Comparison of ENCODE assay signal across 10 mouse cellular contexts in the genomic region with DNA sequence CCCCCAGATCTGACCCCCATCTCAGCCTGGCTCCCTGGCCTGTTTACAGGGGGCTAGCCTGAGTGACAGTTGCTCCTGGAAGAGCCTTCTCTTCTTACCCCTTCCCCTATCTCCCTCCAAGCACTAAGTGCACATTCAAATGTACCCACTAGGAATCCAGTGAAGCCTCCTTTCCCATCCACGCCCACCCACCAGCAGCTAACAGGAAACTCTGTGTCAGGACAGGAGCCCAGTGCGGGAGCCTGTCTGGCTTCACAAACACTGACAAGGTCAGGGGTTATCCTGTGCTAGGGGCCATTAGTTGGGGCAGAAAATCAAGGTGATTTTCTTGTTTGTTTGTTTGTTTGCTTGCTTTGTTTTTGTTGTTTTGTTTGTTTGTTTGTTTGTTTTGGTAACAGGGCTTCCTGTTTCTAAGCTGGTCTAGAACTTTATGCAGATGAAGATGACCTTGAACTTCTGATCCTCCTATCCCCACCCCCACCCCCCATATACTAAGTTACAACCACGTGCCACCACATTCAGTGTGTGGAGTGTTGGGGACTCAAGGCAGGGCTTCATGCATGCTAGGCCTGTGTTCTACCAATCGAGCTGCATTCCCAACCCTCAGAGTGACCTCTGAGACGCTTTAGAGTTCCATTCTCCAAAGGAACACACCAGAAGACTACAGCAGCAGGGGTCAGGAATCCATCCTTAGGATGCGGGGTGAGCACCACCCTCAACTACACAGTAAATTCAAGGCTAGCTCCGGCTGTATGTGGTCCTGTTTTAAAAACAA. TPM values are rescaled to one million over a fixed set of nuclear protein-coding genes. Genes with fewer than 3 reads are reported as not detected.
DNase-seq lines count a peak whose midpoint lies in the region; ATAC-seq and TF ChIP-seq lines count a peak whose summit lies in the region.
"Had no signal": no experiment of that assay in that cellular context is flagged by ENCODE, and none has a peak within 500 bp of the region (broad histone marks: within the 10 kb centered on the region; RNA-seq: fewer than 3 reads in every experiment).

No protein-coding gene starts in this region.

- 0 out of 2 replicates have a peak, but pooled peaks cover 8% of the 10 kb centered on the region for H3K4me1 ChIP-seq in hindbrain, embryonic 11.5 days (replicated peaks; ENCODE audit: control insufficient read depth, insufficient read depth, low read length)
- H3K4me1 ChIP-seq in hindbrain, postnatal 0 days (ENCODE audit: insufficient read depth, low read length), result peaks cover 8% of the 10 kb centered on the region; the same call in 1 of the 2 replicates
- H3K4me1 ChIP-seq in forebrain, embryonic 14.5 days (ENCODE audit: control insufficient read depth, insufficient read depth, low read length), result 0 out of 2 replicates have a peak, but pooled peaks cover 5% of the 10 kb centered on the region
- H3K4me1 ChIP-seq in midbrain, embryonic 14.5 days (ENCODE audit: control insufficient read depth, insufficient read depth, low read length), result peaks cover 15% of the 10 kb centered on the region

- no peaks in the 10 kb centered on the region; the same call in 1 of the 2 replicates for H3K27me3 ChIP-seq in hindbrain, embryonic 11.5 days (ENCODE audit: control insufficient read depth, insufficient read depth, low read length)
- H3K27me3 ChIP-seq in hindbrain, postnatal 0 days (ENCODE audit: insufficient read depth, low read length), result no peaks in the 10 kb centered on the region
- 0 out of 2 replicates have a peak, but pooled peaks cover 2% of the 10 kb centered on the region for H3K27me3 ChIP-seq in forebrain, embryonic 14.5 days (replicated peaks; ENCODE audit: control insufficient read depth, insufficient read depth, low read length)
- no peaks in the 10 kb centered on the region for H3K27me3 ChIP-seq in midbrain, embryonic 14.5 days (ENCODE audit: control insufficient read depth, insufficient read depth, low read length)

- peak overlapping the region; percentile 27; the same call in 1 of the 2 replicates for H3K9ac ChIP-seq in hindbrain, embryonic 11.5 days (ENCODE audit: low read depth, low read length)
- H3K9ac ChIP-seq in hindbrain, postnatal 0 days (replicated peaks; ENCODE audit: low read length), result no peak overlapping the region
- H3K9ac ChIP-seq in forebrain, embryonic 14.5 days (ENCODE audit: low read length), result no peak overlapping the region
- H3K9ac ChIP-seq in midbrain, embryonic 14.5 days (replicated peaks; ENCODE audit: low read length), result no peak overlapping the region

- no peaks in the 10 kb centered on the region for H3K36me3 ChIP-seq in hindbrain, embryonic 11.5 days (ENCODE audit: control insufficient read depth, insufficient read depth, low read length)
- peaks cover 6% of the 10 kb centered on the region; the same call in 1 of the 2 replicates for H3K36me3 ChIP-seq in hindbrain, postnatal 0 days (ENCODE audit: insufficient read depth, low read length)
- no peaks in the 10 kb centered on the region for H3K36me3 ChIP-seq in forebrain, embryonic 14.5 days (ENCODE audit: control insufficient read depth, insufficient read depth, low read length)
- no peaks in the 10 kb centered on the region for H3K36me3 ChIP-seq in midbrain, embryonic 14.5 days (ENCODE audit: control insufficient read depth, insufficient read depth, low read length)

- H3K27ac ChIP-seq in hindbrain, embryonic 11.5 days (ENCODE audit: low read depth, low read length), result peak overlapping the region; percentile 79
- no peak overlapping the region; the same call in 1 of the 2 replicates for H3K27ac ChIP-seq in hindbrain, postnatal 0 days
- 0 out of 2 replicates have a peak overlapping the region, but pooled peaks have one; percentile 46 for H3K27ac ChIP-seq in forebrain, embryonic 14.5 days (ENCODE audit: low read depth, low read length)
- peak overlapping the region; percentile 79 for H3K27ac ChIP-seq in midbrain, embryonic 14.5 days (replicated peaks; ENCODE audit: low read depth, low read length)
- H3K27ac ChIP-seq: kidney, postnatal 0 days had no signal

- no peak overlapping the region for H3K4me2 ChIP-seq in hindbrain, embryonic 11.5 days (replicated peaks; ENCODE audit: low read depth, low read length)
- H3K4me2 ChIP-seq in hindbrain, postnatal 0 days (ENCODE audit: low read depth, low read length), result no peak overlapping the region
- no peak overlapping the region for H3K4me2 ChIP-seq in forebrain, embryonic 14.5 days (ENCODE audit: low read length)
- H3K4me2 ChIP-seq in midbrain, embryonic 14.5 days (ENCODE audit: low read length), result no peak overlapping the region

- DNase-seq in hindbrain, embryonic 11.5 days (ENCODE audit: low spot score), result no peak
- no peak for DNase-seq in hindbrain, postnatal 0 days (ENCODE audit: low spot score)
- peak; percentile 79 for DNase-seq in ZHBTc4 (ENCODE audit: low read depth, low spot score)
- no peak for DNase-seq in forebrain, embryonic 14.5 days (ENCODE audit: low spot score)
- DNase-seq in midbrain, embryonic 14.5 days, result no peak
- DNase-seq in cerebellum, adult 9-11 months, result no peak
- DNase-seq in ovary, postnatal 10 days (ENCODE audit: low spot score), result no peak
- DNase-seq: gastrocnemius, postnatal 25 days; right cerebral cortex, postnatal 4 days had no signal

- 59% methylated on average over 7 of the region's 7 CpGs for WGBS in hindbrain, embryonic 11.5 days
- WGBS in hindbrain, postnatal 0 days, result 76% methylated on average over 7 of the region's 7 CpGs
- 71% methylated on average over 7 of the region's 7 CpGs for WGBS in forebrain, embryonic 14.5 days
- 71% methylated on average over 7 of the region's 7 CpGs for WGBS in midbrain, embryonic 14.5 days

- TF ChIP-seq CTCF in hindbrain, postnatal 0 days (IDR thresholded peaks at IDR 0.05; ENCODE audit: low read depth), result no peak

- ATAC-seq in hindbrain, embryonic 11.5 days (ENCODE audit: low FRiP score), result peak; percentile 12; the same call in 1 of the 2 replicates
- no peak for ATAC-seq in hindbrain, postnatal 0 days
- ATAC-seq in forebrain, embryonic 14.5 days, result 0 out of 2 replicates have a peak, but pooled peaks have one; percentile 17
- peak; percentile 18; the same call in 1 of the 2 replicates for ATAC-seq in midbrain, embryonic 14.5 days (ENCODE audit: low FRiP score, low TSS enrichment)

- no peak overlapping the region for H3K4me3 ChIP-seq in hindbrain, embryonic 11.5 days (ENCODE audit: low read depth, low read length)
- no peak overlapping the region for H3K4me3 ChIP-seq in hindbrain, postnatal 0 days (ENCODE audit: low read length)
- no peak overlapping the region for H3K4me3 ChIP-seq in forebrain, embryonic 14.5 days (ENCODE audit: low read depth, low read length)
- H3K4me3 ChIP-seq in midbrain, embryonic 14.5 days (replicated peaks; ENCODE audit: low read depth, low read length), result no peak overlapping the region

- H3K9me3 ChIP-seq in hindbrain, embryonic 11.5 days (ENCODE audit: control insufficient read depth, low read length), result no peaks in the 10 kb centered on the region
- H3K9me3 ChIP-seq in hindbrain, postnatal 0 days (ENCODE audit: low read length), result no peaks in the 10 kb centered on the region
- H3K9me3 ChIP-seq in forebrain, embryonic 14.5 days (replicated peaks; ENCODE audit: control insufficient read depth, low read length), result no peaks in the 10 kb centered on the region
- no peaks in the 10 kb centered on the region for H3K9me3 ChIP-seq in midbrain, embryonic 14.5 days (ENCODE audit: control insufficient read depth, low read length)

RNA-seq across cellular contexts. Expression of gene Plcd1, which starts 10.5 kb away (rescaled TPM):
- 27.7 and 28.8 TPM in 2 replicates for polyA plus RNA-seq in hindbrain, embryonic 11.5 days (2014; fragmentation: Nextera tagmentation; extraction: Ambion mirVana)
- total RNA-seq in hindbrain, postnatal 0 days (2014; rRNA removed), result 15.1 and 17.0 TPM in 2 replicates
- polyA plus RNA-seq in hindbrain, postnatal 0 days (2015; fragmentation: Nextera tagmentation; extraction: Ambion mirVana), result 14.2 and 18.1 TPM in 2 replicates
- 10.5 and 12.1 TPM in 2 replicates for polyA plus RNA-seq in forebrain, embryonic 14.5 days (2014; fragmentation: Nextera tagmentation; extraction: Ambion mirVana)
- polyA plus RNA-seq in midbrain, embryonic 14.5 days (2014; fragmentation: Nextera tagmentation; extraction: Ambion mirVana), result 13.6 and 17.0 TPM in 2 replicates

RNA-seq across cellular contexts. Expression of gene Dlec1, which starts 19.4 kb away (rescaled TPM):
- 1.4 and 2.1 TPM in 2 replicates for polyA plus RNA-seq in hindbrain, embryonic 11.5 days (2014; fragmentation: Nextera tagmentation; extraction: Ambion mirVana)
- total RNA-seq in hindbrain, postnatal 0 days (2014; rRNA removed), result 0.93 and 1.1 TPM in 2 replicates
- polyA plus RNA-seq in hindbrain, postnatal 0 days (2015; fragmentation: Nextera tagmentation; extraction: Ambion mirVana), result 0.95 and 1.4 TPM in 2 replicates
- 0.33 and 0.70 TPM in 2 replicates for polyA plus RNA-seq in forebrain, embryonic 14.5 days (2014; fragmentation: Nextera tagmentation; extraction: Ambion mirVana)
- 0.27 and 1.2 TPM in 2 replicates for polyA plus RNA-seq in midbrain, embryonic 14.5 days (2014; fragmentation: Nextera tagmentation; extraction: Ambion mirVana)

RNA-seq across cellular contexts. Expression of gene Vill, which starts 30.3 kb away (rescaled TPM):
- 7.5 and 8.8 TPM in 2 replicates for polyA plus RNA-seq in hindbrain, embryonic 11.5 days (2014; fragmentation: Nextera tagmentation; extraction: Ambion mirVana)
- 4.5 and 5.9 TPM in 2 replicates for total RNA-seq in hindbrain, postnatal 0 days (2014; rRNA removed)
- polyA plus RNA-seq in hindbrain, postnatal 0 days (2015; fragmentation: Nextera tagmentation; extraction: Ambion mirVana), result 3.3 TPM in 2 replicates
- 3.8 and 4.0 TPM in 2 replicates for polyA plus RNA-seq in forebrain, embryonic 14.5 days (2014; fragmentation: Nextera tagmentation; extraction: Ambion mirVana)
- polyA plus RNA-seq in midbrain, embryonic 14.5 days (2014; fragmentation: Nextera tagmentation; extraction: Ambion mirVana), result 2.1 and 2.6 TPM in 2 replicates
